ENCODE assay signal across 17 mouse cellular contexts in the genomic region with DNA sequence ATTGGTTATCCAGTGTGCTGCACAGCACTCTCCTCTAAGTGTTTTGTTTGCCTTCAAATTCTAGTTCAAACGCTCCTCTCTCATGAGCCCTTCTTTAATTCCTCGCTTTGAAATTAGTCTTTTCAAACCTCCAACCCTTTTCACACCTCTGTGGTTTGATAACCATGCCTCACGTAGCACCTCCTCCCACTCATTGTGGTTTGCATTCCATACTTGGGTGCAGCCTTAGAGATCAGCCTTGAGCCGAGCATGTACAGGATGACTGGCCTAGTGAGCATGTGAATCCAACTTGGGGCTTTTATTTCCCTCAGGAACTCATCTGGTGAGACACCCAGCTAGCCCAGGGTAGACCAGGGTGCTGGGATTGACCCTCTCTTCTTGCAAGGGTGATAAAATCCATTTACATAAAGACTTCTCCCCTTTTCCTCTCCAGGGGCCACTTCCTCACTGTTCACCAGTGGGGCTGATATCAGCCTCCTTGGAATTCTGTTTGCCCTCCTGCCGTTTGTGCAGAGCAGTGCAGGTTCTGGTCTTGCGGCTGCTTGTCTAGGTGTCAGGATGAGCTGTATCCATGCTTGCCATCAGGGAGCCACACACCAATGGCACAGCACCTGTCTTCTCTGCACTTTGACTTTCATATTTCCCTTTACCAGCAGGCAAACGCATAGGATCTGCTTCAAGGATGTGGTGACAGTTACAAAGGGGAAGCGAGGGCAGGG. TPM values are rescaled to one million over a fixed set of nuclear protein-coding genes. Genes with fewer than 3 reads are reported as not detected.
A peak's percentile ranks its signal among the peaks of the same experiment; 100 is the strongest.
DNase-seq lines count a peak whose midpoint lies in the region; ATAC-seq and TF ChIP-seq lines count a peak whose summit lies in the region.
"Had no signal": no experiment of that assay in that cellular context is flagged by ENCODE, and none has a peak within 500 bp of the region (broad histone marks: within the 10 kb centered on the region; RNA-seq: fewer than 3 reads in every experiment).

No protein-coding gene starts in this region.

- H3K27ac ChIP-seq in lung, embryonic 15.5 days = peak overlapping the region; percentile 63
- H3K27ac ChIP-seq in stomach, postnatal 0 days (replicated peaks) = peak overlapping the region; percentile 73
- H3K27ac ChIP-seq in midbrain, embryonic 16.5 days (ENCODE audit: low read length) = no peak overlapping the region
- H3K27ac ChIP-seq: left cerebral cortex, adult 2 months; neural tube, embryonic 12.5 days had no signal

- no peaks in the 10 kb centered on the region for H3K27me3 ChIP-seq in megakaryocyte, embryonic 14.5 days (replicated peaks)
- H3K27me3 ChIP-seq in lung, embryonic 15.5 days = no peaks in the 10 kb centered on the region
- H3K27me3 ChIP-seq in stomach, postnatal 0 days (ENCODE audit: control insufficient read depth, insufficient read depth, low read length) = no peaks in the 10 kb centered on the region
- H3K27me3 ChIP-seq in midbrain, embryonic 16.5 days (ENCODE audit: control insufficient read depth, insufficient read depth, low read depth, low read length) = no peaks in the 10 kb centered on the region
- H3K27me3 ChIP-seq: neural tube, embryonic 12.5 days had no signal

- WGBS in lung, embryonic 15.5 days = 45% methylated on average over 8 of the region's 8 CpGs
- WGBS in stomach, postnatal 0 days = 57% methylated on average over 8 of the region's 8 CpGs
- 79% methylated on average over 8 of the region's 8 CpGs for whole genome bisulfite sequencing in midbrain, embryonic 16.5 days

- H3K9ac ChIP-seq in lung, embryonic 15.5 days = no peak overlapping the region
- no peak overlapping the region for H3K9ac ChIP-seq in stomach, postnatal 0 days (ENCODE audit: low read length)
- no peak overlapping the region for H3K9ac ChIP-seq in midbrain, embryonic 16.5 days (ENCODE audit: low read depth, low read length)
- H3K9ac ChIP-seq: neural tube, embryonic 12.5 days had no signal

- DNase-seq in frontal cortex, postnatal 14 days (ENCODE audit: low spot score in 2 of 2) = no peak
- peak; percentile 41 for DNase-seq in stomach, postnatal 0 days (ENCODE audit: low spot score)
- DNase-seq in kidney, adult 18-20 months = no peak
- DNase-seq: cerebellum, adult 8-10 months; gastrocnemius, postnatal 25 days; kidney, postnatal 25 days; thymus, postnatal 14 days had no signal

- peak; percentile 76 for ATAC-seq in frontal cortex, adult (ENCODE audit: low TSS enrichment)
- no peak for ATAC-seq in megakaryocyte, adult 5-6 weeks (ENCODE audit: poor library complexity, severe bottlenecking)
- ATAC-seq in lung, embryonic 15.5 days (ENCODE audit: borderline replicate concordance, extremely low read depth, low FRiP score, low TSS enrichment) = peak; percentile 60; the same call in 1 of the 2 replicates
- ATAC-seq in stomach, postnatal 0 days (ENCODE audit: low FRiP score, low TSS enrichment) = peak; percentile 93
- no peak for ATAC-seq in midbrain, embryonic 16.5 days
- ATAC-seq: forebrain, embryonic 14.5 days; intestine, embryonic 16.5 days had no signal

- 0 out of 2 replicates have a peak, but pooled peaks have one; percentile 6 for TF ChIP-seq CTCF in stomach, postnatal 0 days (IDR thresholded peaks at IDR 0.05; ENCODE audit: low read depth)

- no peaks in the 10 kb centered on the region for H3K9me3 ChIP-seq in megakaryocyte, embryonic 14.5 days
- H3K9me3 ChIP-seq in lung, embryonic 15.5 days = no peaks in the 10 kb centered on the region
- H3K9me3 ChIP-seq in stomach, postnatal 0 days (ENCODE audit: control insufficient read depth, low read length) = no peaks in the 10 kb centered on the region
- no peaks in the 10 kb centered on the region for H3K9me3 ChIP-seq in midbrain, embryonic 16.5 days (replicated peaks; ENCODE audit: control insufficient read depth, low read length, poor library complexity, severe bottlenecking)
- H3K9me3 ChIP-seq: neural tube, embryonic 12.5 days had no signal

- no peak for TF ChIP-seq EP300 in stomach, postnatal 0 days (optimal IDR thresholded peaks at IDR 0.05)

- H3K4me1 ChIP-seq in megakaryocyte, embryonic 14.5 days = peaks cover 88% of the 10 kb centered on the region
- H3K4me1 ChIP-seq in lung, embryonic 15.5 days = peaks cover 21% of the 10 kb centered on the region
- H3K4me1 ChIP-seq in stomach, postnatal 0 days (replicated peaks; ENCODE audit: control insufficient read depth, insufficient read depth) = no peaks in the 10 kb centered on the region
- no peaks in the 10 kb centered on the region for H3K4me1 ChIP-seq in midbrain, embryonic 16.5 days (ENCODE audit: control insufficient read depth, insufficient read depth, low read length)
- H3K4me1 ChIP-seq: neural tube, embryonic 12.5 days had no signal

- peaks cover 76% of the 10 kb centered on the region for H3K36me3 ChIP-seq in megakaryocyte, embryonic 14.5 days (replicated peaks; ENCODE audit: low read length)
- H3K36me3 ChIP-seq in lung, embryonic 15.5 days = no peaks in the 10 kb centered on the region
- no peaks in the 10 kb centered on the region for H3K36me3 ChIP-seq in stomach, postnatal 0 days (ENCODE audit: control insufficient read depth, insufficient read depth, low read length)
- H3K36me3 ChIP-seq in midbrain, embryonic 16.5 days (ENCODE audit: control insufficient read depth, insufficient read depth, low read length) = no peaks in the 10 kb centered on the region
- H3K36me3 ChIP-seq: neural tube, embryonic 12.5 days had no signal

- no peak overlapping the region for H3K4me2 ChIP-seq in lung, embryonic 15.5 days
- H3K4me2 ChIP-seq in stomach, postnatal 0 days (replicated peaks; ENCODE audit: low read depth) = no peak overlapping the region
- H3K4me2 ChIP-seq in midbrain, embryonic 16.5 days (ENCODE audit: low read length) = no peak overlapping the region
- H3K4me2 ChIP-seq: neural tube, embryonic 12.5 days had no signal

- peak overlapping the region; percentile 73 for H3K4me3 ChIP-seq in megakaryocyte, embryonic 14.5 days (replicated peaks)
- no peak overlapping the region for H3K4me3 ChIP-seq in lung, embryonic 15.5 days
- no peak overlapping the region for H3K4me3 ChIP-seq in stomach, postnatal 0 days (ENCODE audit: low read depth, low read length)
- no peak overlapping the region for H3K4me3 ChIP-seq in midbrain, embryonic 16.5 days (ENCODE audit: low read depth, low read length)
- H3K4me3 ChIP-seq: left cerebral cortex, adult 2 months; neural tube, embryonic 12.5 days had no signal

RNA-seq across cellular contexts. Expression of a gene that starts 6.7 kb away (rescaled TPM):
- not detected in 2 replicates for polyA plus RNA-seq in megakaryocyte, embryonic 14.5 days (2012; ENCODE audit: insufficient read depth, low replicate concordance)
- total RNA-seq in megakaryocyte, adult 5-6 weeks (2015) = 4.9 and 6.5 TPM in 2 replicates
- total RNA-seq in megakaryocyte, adult 5-6 weeks (2017) = 4.3 and 4.6 TPM in 2 replicates
- polyA plus RNA-seq in lung, embryonic 15.5 days (2015; fragmentation: Nextera tagmentation; extraction: Ambion mirVana) = 1.4 and 1.6 TPM in 2 replicates
- 1.6 and 1.7 TPM in 2 replicates for polyA plus RNA-seq in stomach, postnatal 0 days (2015; fragmentation: Nextera tagmentation; extraction: Ambion mirVana)
- polyA plus RNA-seq in midbrain, embryonic 16.5 days (2015; fragmentation: Nextera tagmentation; extraction: Ambion mirVana) = 1.2 and 1.5 TPM in 2 replicates
- total RNA-seq: megakaryocyte-erythroid progenitor cell, adult 5-6 weeks had no signal

RNA-seq across cellular contexts. Expression of a gene that starts 9.1 kb away (rescaled TPM):
- not detected in 2 replicates for polyA plus RNA-seq in megakaryocyte, embryonic 14.5 days (2012; ENCODE audit: insufficient read depth, low replicate concordance)
- total RNA-seq in megakaryocyte, adult 5-6 weeks (2015) = not detected in 2 replicates
- total RNA-seq in megakaryocyte, adult 5-6 weeks (2017) = not detected in 2 replicates
- 0.21 and 0.29 TPM in 2 replicates for polyA plus RNA-seq in lung, embryonic 15.5 days (2015; fragmentation: Nextera tagmentation; extraction: Ambion mirVana)
- polyA plus RNA-seq in stomach, postnatal 0 days (2015; fragmentation: Nextera tagmentation; extraction: Ambion mirVana) = 46.9 and 49.3 TPM in 2 replicates
- 0.14 TPM in 1 of 2 replicates, not detected in the other for polyA plus RNA-seq in midbrain, embryonic 16.5 days (2015; fragmentation: Nextera tagmentation; extraction: Ambion mirVana)
- total RNA-seq: gastrocnemius, postnatal 25 days; left cerebral cortex, adult 2 months; megakaryocyte-erythroid progenitor cell, adult 5-6 weeks had no signal
- polyA plus RNA-seq: forebrain, embryonic 14.5 days; intestine, embryonic 16.5 days had no signal

RNA-seq across cellular contexts. Expression of a gene that starts 50.5 kb away (rescaled TPM):
- 0.62 TPM in 1 of 2 replicates, not detected in the other for polyA plus RNA-seq in megakaryocyte, embryonic 14.5 days (2012; ENCODE audit: insufficient read depth, low replicate concordance)
- total RNA-seq in megakaryocyte, adult 5-6 weeks (2015) = 7.0 and 11.9 TPM in 2 replicates
- 6.2 and 6.8 TPM in 2 replicates for total RNA-seq in megakaryocyte, adult 5-6 weeks (2017)
- 19.1 and 24.7 TPM in 2 replicates for polyA plus RNA-seq in lung, embryonic 15.5 days (2015; fragmentation: Nextera tagmentation; extraction: Ambion mirVana)
- polyA plus RNA-seq in stomach, postnatal 0 days (2015; fragmentation: Nextera tagmentation; extraction: Ambion mirVana) = 9.8 and 13.4 TPM in 2 replicates
- 4.0 and 4.7 TPM in 2 replicates for polyA plus RNA-seq in midbrain, embryonic 16.5 days (2015; fragmentation: Nextera tagmentation; extraction: Ambion mirVana)

RNA-seq across cellular contexts. Expression of a gene that starts 58.7 kb away (rescaled TPM):
- 1.6 TPM in 1 of 2 replicates, not detected in the other for polyA plus RNA-seq in megakaryocyte, embryonic 14.5 days (2012; ENCODE audit: insufficient read depth, low replicate concordance)
- total RNA-seq in megakaryocyte, adult 5-6 weeks (2015) = 3.5 and 5.0 TPM in 2 replicates
- 2.6 and 4.2 TPM in 2 replicates for total RNA-seq in megakaryocyte, adult 5-6 weeks (2017)
- polyA plus RNA-seq in lung, embryonic 15.5 days (2015; fragmentation: Nextera tagmentation; extraction: Ambion mirVana) = 2.7 and 2.8 TPM in 2 replicates
- polyA plus RNA-seq in stomach, postnatal 0 days (2015; fragmentation: Nextera tagmentation; extraction: Ambion mirVana) = 2.9 and 3.0 TPM in 2 replicates
- polyA plus RNA-seq in midbrain, embryonic 16.5 days (2015; fragmentation: Nextera tagmentation; extraction: Ambion mirVana) = 4.9 and 6.4 TPM in 2 replicates
- total RNA-seq: megakaryocyte-erythroid progenitor cell, adult 5-6 weeks had no signal

Comparison
In these comparisons a context has a peak if more than half of its experiments do, and no peak if none do; other contexts are left out.
1. ATAC-seq: peak in frontal cortex, adult (single experiment), lung, embryonic 15.5 days (single experiment) and stomach, postnatal 0 days (single experiment); none in megakaryocyte, adult 5-6 weeks (single experiment) and midbrain, embryonic 16.5 days (single experiment).
2. RNA of a gene that starts 9.1 kb away (polyA plus RNA-seq): 46.9 to 49.3 TPM in stomach, postnatal 0 days; 0.21 to 0.29 TPM in lung, embryonic 15.5 days, 0.14 TPM in midbrain, embryonic 16.5 days and not detected in megakaryocyte, embryonic 14.5 days; every median in the first group is over 10 times any median in the second.